Mouse (Mus musculus): ENCODE measurements at regions not wholly inside any gene's neighbourhood (a gene's known extent, or its start where the extent isn't known, plus 50 kb on each side); places are given as distances from the start of the nearest gene placed in this dataset.
"Not testable (repeated sequence)": the region's sequence is repeated elsewhere in the genome, so short reads cannot be mapped to it uniquely, and the experiment has no call there.

- intact Hi-C loops (cut with DNase I), result loop anchor here (10.0 kb wide), 1 partner anchor 1890 kb away; no protein-coding TSS in a partner anchor
- DNase-seq, result peak; percentile 30 to 60
These were observed 71.0 kb upstream of the Prl4a1 start for GRCm38 (mm10) chr13:27945062-27945461.

GRCm38 (mm10) chr13:27960421-27960820 is 55.6 kb upstream of the Prl4a1 start:
- DNase-seq; intact Hi-C loops (cut with DNase I): not testable (repeated sequence)

GRCm38 (mm10) chr13:27962381-27962780 is 53.6 kb upstream of the Prl4a1 start:
- DNase-seq; intact Hi-C loops (cut with DNase I): not testable (repeated sequence)

- intact Hi-C loops (cut with DNase I); DNase-seq: not testable (repeated sequence)
These were observed 50.0 kb upstream of the Prl4a1 start for GRCm38 (mm10) chr13:27966021-27966420.
